Mouse (Mus musculus) adrenal gland (tissue): Measurements from ENCODE around the gene Cpm.
"Not testable (repeated sequence)": the region's sequence is repeated elsewhere in the genome, so short reads cannot be mapped to it uniquely, and the experiment has no call there.

Experiments used
- intact Hi-C: fragments of 180-260 bp; cut with DNase I; formaldehyde crosslinking; loops from one replicate; pipeline ENCODE4 v1.15.1; 2025

The Cpm gene

DNA sequence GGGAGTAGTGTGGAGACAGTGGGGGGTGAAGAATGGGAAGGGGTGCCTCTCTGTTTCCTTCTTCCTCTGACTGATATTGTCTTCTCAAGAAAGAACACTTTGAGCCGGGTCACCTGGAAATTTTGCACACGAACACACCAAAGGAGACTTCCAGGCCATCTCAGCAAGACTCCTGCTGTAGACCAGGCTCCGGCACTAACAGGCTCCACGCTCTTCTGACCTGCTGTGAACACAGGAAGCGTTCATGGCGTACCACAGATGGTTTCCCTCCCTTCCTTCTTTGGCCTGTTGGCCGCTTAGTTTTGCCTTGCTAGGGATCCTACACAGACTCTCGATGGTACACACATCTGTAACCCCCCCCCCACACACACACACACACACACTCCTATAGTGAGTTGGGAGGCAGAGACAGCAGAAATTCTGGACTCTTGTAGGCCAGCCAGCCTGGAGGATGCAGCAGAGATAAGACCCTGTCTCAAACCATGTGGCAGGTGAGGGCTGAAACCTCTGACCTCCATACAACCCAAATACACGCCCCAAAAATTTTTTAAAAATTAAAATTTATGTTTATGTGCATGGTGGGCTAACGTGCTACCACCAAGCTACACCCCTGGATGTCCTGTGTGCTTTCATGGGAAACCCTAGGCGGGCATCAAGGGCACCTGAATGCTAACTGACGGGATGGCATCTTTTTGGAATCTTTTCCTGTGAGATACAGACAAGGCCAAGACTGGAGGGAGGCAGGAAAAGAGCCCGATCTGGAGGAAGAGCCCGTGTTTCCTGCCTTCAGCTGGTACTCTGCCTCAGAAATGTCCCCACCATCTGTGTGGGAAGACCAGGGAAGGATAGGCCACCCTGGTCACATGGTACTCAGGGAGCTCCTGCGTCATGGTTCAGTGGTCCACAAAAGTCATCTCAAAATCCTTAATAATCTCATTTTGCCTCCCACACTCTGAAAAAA is 23.7 kb upstream of the Cpm start:
- intact Hi-C loops = no loop called here

DNA sequence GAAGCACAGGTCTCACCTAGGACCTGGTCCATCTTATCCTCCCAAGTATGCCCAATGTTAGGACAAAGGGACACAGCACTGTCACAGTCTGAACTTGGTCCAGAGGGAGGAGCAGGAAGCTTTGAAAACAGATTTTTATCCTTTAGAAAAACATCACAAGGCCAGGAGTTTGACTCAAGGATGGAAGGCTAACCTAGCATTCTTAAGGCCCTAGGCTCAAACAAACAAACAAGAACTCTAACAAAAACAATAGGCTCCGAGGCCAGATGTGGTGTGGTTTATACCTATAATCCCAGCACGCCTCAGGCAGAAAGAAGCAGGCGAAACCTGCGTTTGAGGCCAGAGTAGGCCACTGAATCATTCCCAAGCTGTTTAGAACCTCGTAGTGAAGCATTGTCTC is 22.9 kb upstream of the Cpm start:
- intact Hi-C loops = no loop called here

DNA sequence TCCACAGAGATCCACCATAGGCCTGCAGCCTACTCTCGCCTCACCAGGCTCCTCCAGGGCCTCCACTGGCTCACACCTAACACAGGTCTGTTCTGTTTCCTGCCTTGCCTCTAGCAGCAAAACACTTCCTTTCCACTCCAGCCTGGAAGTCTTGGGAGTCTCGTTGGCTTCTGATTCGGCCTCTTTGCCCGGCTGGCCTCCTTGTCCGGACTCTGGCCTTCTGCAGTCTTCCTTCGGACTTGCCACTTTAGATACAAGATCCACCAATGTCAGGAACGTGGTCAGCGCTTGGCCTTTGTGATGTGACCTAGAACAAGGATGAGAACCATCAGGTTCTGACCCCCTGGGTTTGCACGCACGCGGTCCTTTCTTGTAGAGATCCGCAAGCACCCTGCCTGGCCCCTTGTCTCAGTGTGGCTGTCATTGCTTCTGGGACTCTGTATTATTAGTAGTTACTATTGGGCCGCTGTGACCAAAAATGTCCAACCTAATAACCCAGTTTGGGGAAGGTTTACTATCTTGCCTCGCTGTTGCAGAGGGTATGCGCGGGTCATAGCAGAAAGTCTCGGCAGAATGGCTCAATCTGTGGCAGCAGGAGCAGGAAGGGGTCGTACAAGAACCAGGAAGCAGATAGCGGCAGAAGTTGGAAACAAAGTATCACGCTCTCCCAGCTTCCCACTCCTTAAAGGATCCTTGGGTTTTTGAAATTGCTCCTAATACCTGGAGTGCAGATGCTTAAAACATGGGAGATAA is 22.1 kb upstream of the Cpm start:
- intact Hi-C loops = no loop called here

DNA sequence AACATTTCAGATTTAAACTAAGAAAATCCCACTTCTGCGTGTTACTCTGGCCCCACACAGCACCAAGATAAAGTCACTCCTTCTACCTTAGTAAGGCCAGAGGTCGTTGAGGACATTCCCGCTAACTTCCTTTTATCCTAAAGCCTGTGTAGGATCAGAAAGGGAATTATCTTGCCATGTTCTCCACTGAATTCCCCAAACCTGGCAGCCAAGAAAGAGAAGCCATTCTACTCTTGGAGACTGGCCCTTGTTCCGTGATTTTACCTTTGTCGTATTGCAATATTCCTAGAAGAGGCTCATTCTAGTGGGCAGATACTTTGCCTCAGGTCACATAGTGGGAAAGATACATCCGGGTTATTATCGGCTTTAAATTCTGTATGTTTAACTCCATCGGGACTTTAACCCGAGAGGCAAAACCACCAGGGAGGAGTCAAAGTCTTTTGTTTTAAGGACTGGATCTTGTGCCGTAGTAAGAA is 21.5 kb upstream of the Cpm start:
- intact Hi-C loops = no loop called here

DNA sequence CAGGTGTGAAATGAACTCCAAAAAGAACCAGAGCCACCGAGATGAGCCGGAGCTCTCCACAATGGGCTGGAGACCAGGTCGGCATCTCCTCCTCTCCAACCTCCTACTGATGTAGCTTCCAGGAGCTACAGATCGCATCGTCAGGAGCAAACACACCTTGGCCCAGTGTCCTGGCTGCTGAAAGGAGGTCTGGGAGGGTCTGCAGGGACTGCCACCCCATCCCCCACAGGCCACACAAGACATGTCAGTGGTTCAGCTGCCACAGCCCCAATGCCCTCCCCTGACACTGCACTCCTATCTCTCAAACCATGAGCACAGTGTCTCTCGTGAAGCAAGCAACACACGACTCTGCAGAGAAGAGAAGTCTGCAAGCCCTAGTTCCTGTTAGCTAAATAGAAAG is 20.8 kb upstream of the Cpm start:
- intact Hi-C loops = no loop called here

DNA sequence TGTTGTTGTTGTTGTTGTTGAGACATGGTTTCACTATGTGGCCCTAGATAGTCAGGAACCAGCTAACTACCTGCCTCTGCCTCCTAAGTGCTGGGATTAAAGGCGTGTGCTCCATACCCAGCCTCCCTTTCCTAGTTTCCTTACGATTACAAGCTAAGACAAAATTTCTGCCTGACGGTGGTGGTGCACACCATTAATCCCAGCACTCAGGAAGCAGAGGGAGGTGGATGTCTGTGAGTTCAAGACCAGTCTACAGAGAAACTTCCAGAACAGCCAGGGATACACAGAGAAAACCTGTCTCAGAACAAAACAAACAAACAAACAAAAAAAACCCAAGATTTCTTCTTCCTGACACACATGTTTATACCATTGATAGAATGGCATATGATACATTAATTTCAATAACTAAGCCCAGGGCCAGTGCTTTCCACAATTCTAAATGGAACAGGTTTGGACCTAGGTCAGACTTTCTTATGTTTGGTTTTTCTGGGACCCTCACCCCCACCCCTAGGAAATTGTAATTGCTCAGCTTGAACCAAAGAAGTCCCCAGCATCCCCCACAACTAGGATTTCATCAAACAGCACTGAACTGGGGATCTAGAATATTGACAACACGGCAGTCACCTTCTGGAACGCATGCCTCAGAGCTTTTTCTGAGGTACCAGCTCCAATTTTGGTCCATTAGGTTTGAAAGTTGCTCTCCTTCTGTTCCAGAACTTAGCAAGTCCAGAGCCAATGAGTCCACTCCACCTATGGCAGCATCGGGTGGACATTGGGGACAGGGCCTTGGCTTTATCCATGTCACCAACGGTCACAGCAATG is 20.1 kb upstream of the Cpm start:
- intact Hi-C loops = no loop called here

DNA sequence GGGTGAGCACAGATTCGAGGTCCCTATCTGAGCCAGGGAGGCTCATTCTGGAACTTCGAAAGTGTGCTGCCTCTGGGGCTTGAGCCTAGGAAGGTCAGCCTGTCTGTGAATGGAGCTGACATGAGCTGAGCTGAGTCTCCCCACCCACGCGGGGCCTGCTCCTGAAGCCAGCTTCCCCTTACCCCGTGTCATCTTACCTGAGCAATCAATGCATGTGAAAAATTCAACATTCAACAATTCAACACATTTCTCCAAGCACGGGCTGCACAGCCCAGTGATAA is 19.6 kb upstream of the Cpm start:
- intact Hi-C loops = no loop called here

DNA sequence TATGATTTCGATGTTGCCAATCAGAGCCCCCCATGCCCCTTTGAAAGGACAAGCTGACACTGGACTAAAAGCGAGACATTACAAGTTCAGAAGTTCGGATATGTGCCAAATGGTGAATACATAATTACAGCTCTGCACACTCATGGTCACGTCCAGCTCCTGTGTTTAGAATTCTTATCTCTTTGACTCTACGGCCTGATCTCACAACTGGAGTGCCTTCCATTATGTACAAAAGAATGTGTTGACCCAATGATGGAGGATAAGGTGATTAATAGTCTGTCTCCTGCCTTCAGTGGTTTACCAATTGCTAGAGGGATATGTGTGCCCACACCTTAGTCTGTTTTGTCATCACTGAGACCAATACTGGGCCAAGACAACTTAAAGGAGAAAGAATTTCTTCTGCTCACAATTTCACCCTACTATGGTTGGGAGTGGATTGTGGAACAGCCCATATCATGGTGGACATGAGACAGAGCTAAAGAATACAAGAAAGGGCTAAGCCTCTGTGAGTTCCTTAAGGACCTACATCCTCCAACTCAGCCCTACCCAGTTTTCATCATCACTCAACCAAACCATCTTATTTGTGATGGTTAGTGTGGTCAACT is 19.0 kb upstream of the Cpm start:
- intact Hi-C loops = no loop called here

DNA sequence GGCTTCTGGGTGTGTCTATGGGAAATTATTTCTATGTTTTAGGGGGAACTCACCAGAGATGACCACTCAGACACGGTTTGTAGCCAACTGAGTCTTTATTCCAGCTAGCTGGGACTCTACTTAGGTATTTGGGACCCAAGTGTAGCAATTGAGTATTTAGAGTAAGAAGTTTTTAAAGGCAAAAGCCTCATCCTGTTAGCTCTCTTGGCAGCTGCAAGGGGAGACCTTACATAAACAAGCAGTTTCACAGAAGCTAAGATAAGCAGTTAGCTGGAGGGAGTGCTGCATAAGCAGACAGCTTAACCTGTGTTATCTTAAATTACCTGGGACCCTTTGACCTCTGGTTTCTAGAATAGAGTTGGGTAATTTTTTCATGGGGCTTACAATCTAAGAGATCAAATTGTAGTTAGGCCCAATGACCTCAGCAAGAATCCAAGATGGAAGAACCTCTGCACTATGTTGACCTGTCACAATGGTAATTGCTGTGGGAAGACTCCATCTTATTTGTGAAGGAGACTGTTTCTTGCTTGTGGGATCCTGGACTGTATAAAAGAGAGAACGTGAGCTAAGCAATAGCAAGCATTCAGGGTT is 18.4 kb upstream of the Cpm start:
- intact Hi-C loops = no loop called here

DNA sequence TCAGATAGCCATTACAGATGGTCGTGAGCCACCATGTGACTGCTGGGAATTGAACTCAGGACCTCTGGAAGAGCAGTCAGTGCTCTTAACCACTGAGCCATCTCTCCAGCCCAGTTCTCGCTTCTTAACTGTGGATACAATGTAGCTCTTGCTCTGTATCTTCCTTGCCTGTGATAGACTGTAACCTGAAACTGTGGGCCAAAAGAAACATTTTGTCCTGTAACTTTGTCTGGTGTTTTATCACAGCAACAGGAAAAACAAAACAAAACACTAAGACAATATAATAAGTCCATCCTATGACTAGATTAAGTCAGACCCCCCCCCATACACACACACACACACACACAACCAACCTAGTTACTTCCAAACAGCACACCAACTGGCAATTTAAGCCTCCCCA is 17.8 kb upstream of the Cpm start:
- intact Hi-C loops = no loop called here

DNA sequence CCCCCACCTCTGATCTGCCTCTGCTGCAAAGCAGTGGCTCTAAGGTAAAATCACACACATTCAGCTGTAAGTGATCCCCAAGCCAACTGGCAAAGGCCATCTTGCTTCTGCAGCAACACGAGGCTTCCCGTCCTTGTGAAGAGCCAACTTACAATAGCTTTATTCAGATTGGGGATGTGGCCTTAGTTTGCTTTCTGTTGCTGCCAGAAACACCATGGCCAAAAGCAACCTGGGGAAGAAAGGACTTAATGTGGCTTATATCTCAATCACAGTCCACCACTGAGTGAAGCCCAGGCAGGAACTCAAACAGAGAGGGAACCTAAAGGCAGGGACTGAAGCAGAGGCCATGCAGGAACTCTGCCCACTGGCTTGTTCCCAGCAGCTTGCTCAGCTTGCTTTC is 17.3 kb upstream of the Cpm start:
- intact Hi-C loops = no loop called here

DNA sequence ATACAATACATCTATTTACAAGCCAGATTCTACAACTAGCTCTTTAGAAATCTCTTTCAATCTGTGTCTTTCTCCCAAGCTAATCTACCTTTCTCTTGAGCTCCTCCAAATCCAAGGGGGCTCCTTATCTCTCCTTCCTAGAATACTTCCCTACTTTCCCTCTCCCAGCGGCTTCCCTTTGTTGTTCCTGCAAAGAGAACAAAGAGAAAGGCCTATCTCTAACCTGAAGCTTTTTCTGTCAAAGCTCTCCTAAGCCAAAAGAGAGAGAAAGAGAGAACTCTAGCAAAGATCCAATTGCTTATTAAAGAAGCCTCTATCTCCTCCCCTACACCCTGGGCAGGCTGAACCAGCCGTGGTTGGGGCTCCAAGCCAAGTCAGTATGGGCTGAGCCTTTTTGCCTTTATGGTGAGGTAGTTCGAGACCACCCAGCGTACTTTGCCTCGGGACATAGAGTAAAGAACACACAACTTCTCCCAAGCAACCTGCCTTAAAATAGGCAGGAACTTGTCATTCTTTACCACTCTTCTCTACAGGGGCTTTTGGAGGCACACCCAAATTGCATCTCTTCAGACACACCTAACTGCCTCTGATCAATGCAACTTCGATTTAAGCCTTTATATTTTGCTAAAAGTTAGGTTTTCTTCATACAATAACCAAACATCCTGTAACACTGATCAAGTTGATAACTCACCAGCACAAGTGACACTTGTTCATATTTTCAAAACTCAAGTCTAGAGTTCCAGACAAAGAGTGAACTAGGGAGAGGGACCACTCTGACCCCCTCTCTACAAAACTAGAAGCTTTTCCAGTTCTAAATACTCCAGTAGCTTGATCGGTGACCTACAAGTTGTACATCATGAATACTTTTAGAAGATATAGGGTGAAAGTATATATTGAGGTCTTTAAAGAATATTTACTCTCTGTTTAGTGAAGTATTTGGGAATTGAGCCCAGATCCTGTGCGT is 16.4 kb upstream of the Cpm start:
- intact Hi-C loops = no loop called here

DNA sequence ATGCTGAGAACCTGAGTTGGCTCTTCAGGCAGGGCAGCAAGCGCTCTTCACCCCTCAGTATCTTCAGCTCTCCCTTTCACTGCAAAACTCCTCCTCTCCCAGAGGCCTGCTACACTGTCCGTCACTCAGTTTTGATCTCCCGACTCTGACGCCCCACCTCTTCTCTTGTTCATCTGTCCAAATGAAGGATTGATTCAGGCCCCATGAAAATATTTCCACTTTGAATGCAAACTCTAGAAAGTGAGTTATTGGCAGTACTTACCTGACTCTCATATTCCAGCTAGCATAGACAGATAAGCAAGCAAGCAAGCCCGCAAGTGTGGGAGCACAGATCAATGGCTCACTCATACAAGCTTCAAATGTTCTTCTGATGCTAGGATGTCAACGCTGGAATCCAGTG is 15.3 kb upstream of the Cpm start:
- intact Hi-C loops = no loop called here

DNA sequence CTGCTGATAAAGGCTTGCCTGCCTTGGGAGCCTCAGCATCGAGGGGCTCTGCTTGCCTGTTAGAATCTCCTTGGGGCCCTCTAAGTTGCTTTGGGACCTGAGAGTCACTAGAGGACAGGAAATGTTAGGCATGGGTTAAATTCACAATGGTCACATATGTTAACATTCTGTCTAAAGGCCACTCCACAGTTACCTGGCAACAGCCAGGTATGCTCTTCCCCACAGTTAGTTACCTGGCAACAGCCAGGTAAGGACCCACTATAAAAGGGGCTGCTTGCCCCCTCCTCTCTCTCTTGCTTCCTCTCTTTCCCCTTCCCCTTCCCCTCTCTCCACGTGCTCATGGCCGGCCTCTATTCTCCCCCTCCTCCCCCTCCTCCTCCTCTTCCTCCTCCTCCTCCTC is 14.9 kb upstream of the Cpm start:
- intact Hi-C loops = no loop called here

DNA sequence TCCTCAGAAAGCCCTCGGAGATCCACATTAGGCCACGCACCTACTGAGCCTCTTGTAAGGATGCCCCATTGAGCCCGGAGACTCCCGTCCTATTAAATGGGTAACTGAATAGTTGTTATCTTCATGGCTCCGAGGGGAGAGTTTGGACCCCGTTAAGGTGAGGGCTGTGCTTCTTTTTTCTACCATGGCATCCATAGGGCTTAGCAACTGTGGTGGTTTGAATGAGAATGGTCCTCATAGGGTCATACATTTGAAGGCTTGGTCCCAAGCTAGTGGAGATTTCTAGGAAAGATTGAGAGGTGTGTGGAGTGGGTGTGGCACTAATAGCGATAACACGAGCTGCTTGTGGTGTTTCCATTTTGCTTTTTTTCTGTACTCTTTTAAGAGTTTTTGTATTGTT is 14.1 kb upstream of the Cpm start:
- intact Hi-C loops = no loop called here

DNA sequence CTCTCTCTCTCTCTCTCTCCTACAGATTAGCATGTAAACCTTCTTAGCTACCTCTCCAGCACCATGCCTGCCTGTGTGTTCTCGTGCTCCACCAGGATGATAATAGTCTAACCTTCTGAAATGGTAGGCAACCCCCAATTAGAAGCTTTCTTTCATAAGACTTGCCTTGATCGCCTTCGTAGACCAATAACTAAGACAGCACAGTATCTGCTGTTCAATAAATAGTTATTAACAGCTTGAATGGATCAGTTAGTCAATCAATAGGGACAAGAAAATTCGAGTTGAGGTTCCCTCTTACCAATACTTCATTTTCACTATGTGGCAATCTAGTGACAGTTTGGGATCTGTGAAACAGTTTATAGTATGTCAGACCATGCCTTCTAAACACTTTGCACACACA is 13.6 kb upstream of the Cpm start:
- intact Hi-C loops = no loop called here

DNA sequence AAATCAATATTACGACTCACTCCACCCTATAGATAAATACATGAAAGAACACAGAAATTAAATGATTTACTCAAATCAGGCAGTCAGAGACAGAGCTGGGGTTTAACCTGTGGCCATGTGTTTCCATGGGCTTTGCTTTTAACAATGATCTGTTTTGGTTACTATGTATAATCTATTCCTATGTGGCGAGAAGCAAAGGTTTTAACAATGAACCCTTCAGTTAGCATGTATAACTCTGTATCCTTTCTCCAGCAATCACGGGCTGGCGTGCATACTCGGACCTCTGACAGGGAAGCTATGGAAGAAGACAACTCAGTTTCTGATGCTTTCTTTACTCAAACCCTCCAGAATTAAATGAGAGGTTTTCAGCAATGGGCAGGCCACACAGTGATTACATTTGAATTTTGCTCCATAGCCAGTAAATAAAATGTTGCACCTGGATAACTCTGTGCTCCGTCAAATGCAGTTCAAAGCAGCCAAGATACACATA is 13.1 kb upstream of the Cpm start:
- intact Hi-C loops = no loop called here

DNA sequence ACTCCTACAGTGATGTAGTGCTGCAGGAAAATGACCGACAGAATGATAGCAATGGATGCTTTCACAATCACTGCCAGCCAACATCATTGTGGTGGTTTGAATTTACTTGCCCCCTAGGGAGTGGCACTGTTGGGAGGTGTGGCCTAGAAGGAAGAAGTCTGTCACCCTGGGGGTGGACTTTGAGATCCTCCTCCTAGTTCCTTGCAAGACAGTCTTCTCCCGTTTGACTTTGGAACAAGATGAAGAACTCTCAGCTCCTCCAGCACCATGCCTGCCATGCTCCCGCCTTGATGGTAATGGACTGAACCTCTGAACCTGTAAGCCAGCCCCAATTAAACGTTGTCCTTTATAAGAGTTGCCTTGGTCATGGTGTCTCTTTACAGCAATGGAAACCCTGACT is 12.5 kb upstream of the Cpm start:
- intact Hi-C loops = not testable (repeated sequence)

DNA sequence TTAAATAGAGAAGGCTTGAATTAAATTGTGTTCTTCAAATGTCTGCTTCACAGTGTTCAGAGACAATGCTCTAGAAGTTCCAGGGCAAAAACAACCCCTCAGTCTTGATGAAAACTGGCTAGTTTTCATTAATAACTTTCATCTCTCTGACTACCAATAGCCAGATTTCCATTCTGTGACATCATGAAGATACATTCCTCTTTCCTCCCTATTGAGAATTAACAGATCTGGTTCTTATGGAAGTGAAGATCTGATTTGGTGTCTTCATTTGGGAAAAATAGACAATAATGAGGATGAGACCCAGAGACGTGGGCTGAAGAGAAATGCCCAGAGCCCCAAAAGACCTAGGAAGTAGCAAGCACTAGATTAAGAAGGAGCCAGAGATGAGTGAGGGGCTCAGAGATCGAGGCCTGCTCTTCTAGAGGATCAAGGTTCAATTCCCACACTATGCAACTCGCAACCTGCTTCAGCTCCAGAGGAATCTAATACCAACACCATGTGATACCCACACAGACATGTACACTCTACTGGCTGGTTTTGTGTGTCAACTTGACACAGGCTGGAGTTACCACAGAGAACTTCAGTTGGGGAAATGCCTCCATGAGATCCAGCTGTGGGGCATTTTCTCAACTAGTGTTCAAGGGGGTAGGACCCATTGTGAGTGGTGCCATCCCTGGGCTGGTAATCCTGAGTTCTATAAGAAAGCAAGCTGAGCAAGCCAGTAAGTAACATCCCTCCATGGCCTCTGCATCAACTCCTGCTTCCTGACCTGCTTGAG is 11.5 kb upstream of the Cpm start:
- intact Hi-C loops = no loop called here
